Mouse (Mus musculus) CH12.LX (cell line): ENCODE measurements at regions not wholly inside any gene's neighbourhood (a gene's known extent, or its start where the extent isn't known, plus 50 kb on each side); places are given as distances from the start of the nearest gene placed in this dataset.

Experiments used
- CHD1 ChIP-seq: IDR thresholded peaks from 2 replicates; pipeline ENCODE4 v1.6.1; 2012; ENCODE audit warnings: low read depth, low read length, improper control_type of control experiment, inconsistent platforms
- CTCF ChIP-seq, 2 experiments: IDR thresholded peaks in 1 of 2; conservative IDR thresholded peaks in 1 of 2; 2 replicates each; pipeline ENCODE4 v1.5.1; 2011 to 2012; ENCODE audit warnings: low read depth in 2 of 2, low read length in 2 of 2, improper control_type of control experiment in 1 of 2, inconsistent platforms in 1 of 2, mild to moderate bottlenecking in 1 of 2, moderate library complexity in 1 of 2
- EP300 ChIP-seq: IDR thresholded peaks from 2 replicates; pipeline ENCODE4 v1.6.1; 2011; ENCODE audit warnings: low read length, improper control_type of control experiment
- GABPA ChIP-seq: IDR thresholded peaks from 2 replicates; pipeline ENCODE4 v1.6.1; 2012; ENCODE audit warnings: low read depth, low read length, improper control_type of control experiment, inconsistent platforms; ENCODE audit not compliant: insufficient replicate concordance
- KAT2A ChIP-seq: IDR thresholded peaks from 2 replicates; pipeline ENCODE4 v1.6.1; 2012; ENCODE audit warnings: low read length, improper control_type of control experiment, inconsistent platforms; ENCODE audit not compliant: insufficient replicate concordance
- MAZ ChIP-seq: IDR thresholded peaks from 2 replicates; pipeline ENCODE4 v1.6.1; 2012; ENCODE audit warnings: low read depth, mild to moderate bottlenecking, inconsistent platforms, low read length, improper control_type of control experiment, moderate library complexity
- POLR2A ChIP-seq: IDR thresholded peaks from 2 replicates; pipeline ENCODE4 v1.6.1; 2011; ENCODE audit warnings: low read depth, mild to moderate bottlenecking, improper control_type of control experiment, low read length
- POLR2AphosphoS2 ChIP-seq: IDR thresholded peaks from 2 replicates; pipeline ENCODE4 v1.6.1; 2011; ENCODE audit warnings: low read depth, low read length, improper control_type of control experiment
- RCOR1 ChIP-seq: conservative IDR thresholded peaks from 2 replicates; pipeline ENCODE4 v1.6.1; 2012; ENCODE audit warnings: low read depth, mild to moderate bottlenecking, inconsistent platforms, low read length, improper control_type of control experiment
- TBP ChIP-seq: conservative IDR thresholded peaks from 2 replicates; pipeline ENCODE4 v1.6.1; 2011; ENCODE audit warnings: low read depth, low read length, improper control_type of control experiment
- UBTF ChIP-seq: IDR thresholded peaks from 2 replicates; pipeline ENCODE4 v1.6.1; 2012; ENCODE audit warnings: low read depth, mild to moderate bottlenecking, inconsistent platforms, low read length, improper control_type of control experiment, moderate library complexity
- USF1 ChIP-seq: IDR thresholded peaks from 2 replicates; pipeline ENCODE4 v1.6.1; 2014; ENCODE audit warnings: low read depth, mild to moderate bottlenecking, inconsistent platforms, low read length, improper control_type of control experiment
- ZC3H11A ChIP-seq: IDR thresholded peaks from 2 replicates; pipeline ENCODE4 v1.6.1; 2012; ENCODE audit warnings: low read depth, mild to moderate bottlenecking, inconsistent platforms, low read length, improper control_type of control experiment
- ZNF384 ChIP-seq: IDR thresholded peaks from 2 replicates; pipeline ENCODE4 v1.6.1; 2012; ENCODE audit warnings: low read depth, low read length, improper control_type of control experiment, inconsistent platforms

DNA sequence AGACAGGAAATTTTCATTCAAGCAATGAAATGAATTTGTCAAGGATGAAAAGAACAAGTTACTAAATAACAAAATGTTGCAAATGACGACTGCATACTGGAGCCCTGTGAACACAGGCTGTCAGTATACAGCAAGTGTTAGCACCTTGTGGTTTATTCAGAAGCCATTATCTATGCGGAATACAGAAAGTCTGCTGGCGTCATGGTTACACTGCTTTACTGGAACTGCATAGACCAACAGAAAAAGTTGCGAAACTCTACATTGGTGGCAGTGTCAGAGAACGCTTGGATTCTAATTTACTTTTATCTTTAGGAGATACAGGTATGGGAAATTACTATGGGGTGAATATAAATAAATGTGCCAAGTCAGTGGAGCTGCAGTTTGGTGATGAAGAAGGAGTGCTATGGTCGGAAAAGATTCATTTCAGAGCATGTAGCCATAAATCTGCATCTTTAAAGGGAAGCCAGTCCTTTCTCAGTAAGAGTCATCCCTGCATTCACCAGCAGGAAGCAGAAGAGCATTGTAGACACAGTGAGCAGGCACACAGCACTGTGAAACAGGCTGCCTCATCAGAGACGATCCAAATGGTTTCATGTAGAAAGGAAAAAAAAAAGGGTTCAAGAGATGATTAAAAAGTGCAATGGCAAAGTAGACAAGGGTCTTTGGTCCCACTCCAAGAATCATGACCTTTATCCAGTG lies 586.3 kb downstream of the Kctd12 start:
- TF ChIP-seq POLR2A (no peak), ZC3H11A (no peak), CTCF (conservative IDR thresholded peaks at IDR 0.05 in 1 of 2, IDR thresholded peaks at IDR 0.05 in 1 of 2; ENCODE audit: low read depth in 2 of 2, low read length in 2 of 2) (no peak), KAT2A (no peak), MAZ (no peak), RCOR1 (no peak), ZNF384 (no peak), EP300 (no peak), USF1 (no peak), UBTF (no peak), TBP (no peak), CHD1 (no peak), POLR2AphosphoS2 (no peak), GABPA (no peak)
